Comparison of ENCODE assay signal across 8 mouse cellular contexts in the genomic region with DNA sequence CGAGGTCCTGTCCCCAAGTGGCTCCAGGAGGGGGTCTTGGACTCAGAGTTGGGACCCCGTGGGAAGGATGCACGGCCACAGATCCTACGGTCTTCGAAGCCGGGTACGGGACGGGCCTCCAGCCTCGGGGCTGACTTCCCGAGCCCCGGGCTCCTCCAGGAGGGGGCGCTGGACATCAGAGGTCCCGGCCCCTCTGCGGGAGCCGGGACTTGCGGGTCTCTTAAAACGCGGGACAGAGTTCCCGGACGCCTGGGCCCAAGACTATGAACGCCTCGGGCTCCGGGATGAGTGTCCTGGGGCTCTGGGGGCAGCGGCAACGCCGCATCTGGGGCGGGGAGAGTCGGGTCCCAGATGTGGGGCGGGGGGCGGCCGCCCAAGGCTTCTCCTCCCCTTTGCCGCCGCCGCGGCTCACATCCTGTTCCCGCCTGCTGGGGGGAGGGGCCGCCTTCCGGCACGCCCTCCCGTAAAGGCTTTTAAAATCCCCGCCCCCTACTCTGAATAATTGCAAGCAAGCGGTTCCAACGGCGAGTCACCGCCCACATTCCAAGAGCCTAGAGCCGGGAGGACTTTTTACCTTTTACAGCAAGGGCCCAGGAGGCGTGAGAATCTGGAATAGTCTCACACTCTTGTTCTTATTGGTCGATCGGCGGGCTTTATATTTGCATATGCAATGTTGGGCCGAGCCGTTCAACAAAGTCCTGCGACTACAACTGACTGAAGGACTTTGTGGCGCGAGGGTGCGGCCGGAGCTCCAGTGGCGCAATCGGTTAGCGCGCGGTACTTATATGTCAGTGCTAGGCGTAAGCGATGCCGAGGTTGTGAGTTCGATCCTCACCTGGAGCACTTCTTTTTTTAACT. TPM values are rescaled to one million over a fixed set of nuclear protein-coding genes. Genes with fewer than 3 reads are reported as not detected.
DNase-seq lines count a peak whose midpoint lies in the region; ATAC-seq lines count a peak whose summit lies in the region.

Gene Plekhg2, minus strand, starts transcription at position 349 of the 858 bp plus-strand sequence.

- peak within 1 kb of the TSS; percentile 87 for H3K4me2 ChIP-seq in intestine, embryonic 14.5 days (ENCODE audit: low read length)

- H3K27me3 ChIP-seq in intestine, embryonic 14.5 days (replicated peaks; ENCODE audit: control insufficient read depth, insufficient read depth, low read length): no peaks in the 10 kb centered on the region

- under 1% methylated on average over 58 of the region's 66 CpGs for WGBS in intestine, embryonic 14.5 days

- peak; percentile 99 for DNase-seq in adrenal gland, adult 18-20 months (ENCODE audit: low spot score in 2 of 2)
- peak; percentile 100 for DNase-seq in embryo, embryonic 11 days
- DNase-seq in gastrocnemius, postnatal 25 days: peak; percentile 98
- DNase-seq in intestine, embryonic 14.5 days (ENCODE audit: low spot score): peak; percentile 100
- DNase-seq in left cerebral cortex, postnatal 14 days (ENCODE audit: low spot score in 2 of 2): peak; percentile 95 to 96
- DNase-seq in mesoderm, embryonic 11.5 days (ENCODE audit: low read depth, low spot score): peak; percentile 99
- DNase-seq in right cerebral cortex, postnatal 36 days (ENCODE audit: low spot score in 2 of 2): peak; percentile 92 to 93
- peak; percentile 99 for DNase-seq in yolk sac, embryonic 10.5 days (ENCODE audit: low spot score)

- H3K9me3 ChIP-seq in intestine, embryonic 14.5 days (ENCODE audit: control insufficient read depth, low read length): no peaks in the 10 kb centered on the region

- H3K4me1 ChIP-seq in intestine, embryonic 14.5 days (replicated peaks; ENCODE audit: control insufficient read depth, insufficient read depth, low read length): peaks cover 37% of the 10 kb centered on the region

- H3K9ac ChIP-seq in intestine, embryonic 14.5 days (ENCODE audit: low read length): peak within 1 kb of the TSS; percentile 88

- ATAC-seq in intestine, embryonic 14.5 days (replicated peaks; ENCODE audit: low FRiP score, low TSS enrichment, low read depth): peak; percentile 88

- intact Hi-C loops in left cerebral cortex, postnatal 14 days (cut with DNase I): loop anchor here (2.0 kb wide), 1 partner anchor 14 kb away; no protein-coding TSS in a partner anchor

- peak within 1 kb of the TSS; percentile 80 for H3K4me3 ChIP-seq in intestine, embryonic 14.5 days (ENCODE audit: low read depth, low read length)

- peak within 1 kb of the TSS; percentile 100 for H3K27ac ChIP-seq in intestine, embryonic 14.5 days (ENCODE audit: low read depth)

- peaks cover 33% of the 10 kb centered on the region for H3K36me3 ChIP-seq in intestine, embryonic 14.5 days (ENCODE audit: control insufficient read depth, insufficient read depth, low read length)

RNA-seq across cellular contexts. Expression of gene Plekhg2, which starts in this region (rescaled TPM):
- 10 to 100 TPM; 14.4 to 22.2 TPM for total RNA-seq in adrenal gland, adult 18-20 months (2021)
- total RNA-seq in gastrocnemius, postnatal 25 days (2021): 1 to 10 TPM; 4.7 to 7.3 TPM
- polyA plus RNA-seq in intestine, embryonic 14.5 days (2014; fragmentation: Nextera tagmentation; extraction: Ambion mirVana): 54.3 and 68.4 TPM in 2 replicates
- total RNA-seq in left cerebral cortex, postnatal 14 days (2021): 10 to 100 TPM; 10.1 to 10.3 TPM

Comparison
In these comparisons a context has a peak if more than half of its experiments do, and no peak if none do; other contexts are left out.
1. Peak in every context shown above with its lines: DNase-seq, ATAC-seq, H3K4me3 ChIP-seq and H3K27ac ChIP-seq.